Mouse (Mus musculus) G1E (cell line): ENCODE data around the gene Tmtc2. TPM values are rescaled to one million over a fixed set of nuclear protein-coding genes. Genes with fewer than 3 reads are reported as not detected.

Experiments used
- ATAC-seq: 2 replicates; pipeline ENCODE4 v1.8.0; 2016; ENCODE audit warnings: mild to moderate bottlenecking; ENCODE audit not compliant: insufficient number of reproducible peaks, poor library complexity, low FRiP score, severe bottlenecking; ENCODE audit errors: extremely low read depth
- DNase-seq: peaks from one replicate; pipeline ENCODE4 v3.0.0; 2012; ENCODE audit warnings: low spot score
- H3K27me3 ChIP-seq: 2 replicates; pipeline ENCODE4 v1.6.1; 2012; ENCODE audit warnings: mild to moderate bottlenecking, low read length, inconsistent platforms; ENCODE audit not compliant: insufficient read depth
- H3K36me3 ChIP-seq: replicated peaks from 2 replicates; pipeline ENCODE3; 2012; ENCODE audit warnings: mild to moderate bottlenecking, inconsistent platforms
- H3K4me1 ChIP-seq: 2 replicates; pipeline ENCODE4 v1.6.1; 2012; ENCODE audit warnings: low read depth, low read length, inconsistent platforms, mixed read lengths; ENCODE audit not compliant: insufficient read depth
- H3K4me3 ChIP-seq: 2 replicates; pipeline ENCODE4 v1.5.1; 2012; ENCODE audit warnings: low read depth, mild to moderate bottlenecking, inconsistent platforms, low read length, moderate library complexity, mixed read lengths
- H3K9me3 ChIP-seq: replicated peaks from 2 replicates; pipeline ENCODE4 v1.6.1; 2012; ENCODE audit warnings: inconsistent platforms
- CTCF ChIP-seq: IDR thresholded peaks from 2 replicates; pipeline ENCODE4 v1.5.1; 2012; ENCODE audit warnings: low read depth, low read length, inconsistent platforms, mixed read lengths
- GATA1 ChIP-seq: IDR thresholded peaks from 2 replicates; pipeline ENCODE4 v1.6.1; 2012; ENCODE audit warnings: borderline replicate concordance, low read length, inconsistent platforms, mixed read lengths
- GATA2 ChIP-seq: IDR thresholded peaks from 2 replicates; pipeline ENCODE4 v1.6.1; 2012; ENCODE audit warnings: low read depth, low read length, inconsistent platforms, borderline replicate concordance
- POLR2AphosphoS5 ChIP-seq: IDR thresholded peaks from 2 replicates; pipeline ENCODE4 v1.6.1; 2012; ENCODE audit warnings: low read depth, low read length, inconsistent platforms; ENCODE audit not compliant: insufficient replicate concordance
- TAL1 ChIP-seq: conservative IDR thresholded peaks from 2 replicates; pipeline ENCODE4 v1.6.1; 2012; ENCODE audit warnings: low read depth, low read length, inconsistent platforms, mixed read lengths
- polyA plus RNA-seq: library from polyadenylated mRNA; stranded (reverse); fragments of >175 nt; gene quantifications from 2 replicates; pipeline ENCODE4 v1.2.3, GENCODE M21; 2012
- total RNA-seq, 2 experiments: library from RNA; stranded (forward) in 1 of 2; stranded (reverse) in 1 of 2; fragments of 200-1000 nt in 1 of 2; fragments of >200 nt in 1 of 2; fragmentation: Nextera tagmentation in 1 of 2; gene quantifications; 2 replicates each; pipeline ENCODE4 v1.2.3; 2014 to 2017

Tmtc2 gene
- total and polyA plus RNA-seq, 3 experiments = 0.86 to 14.4 (median 5.3) TPM

- H3K4me3 ChIP-seq = no peak overlapping the region
- no peaks in the 10 kb centered on the region for H3K9me3 ChIP-seq
- no peaks in the 10 kb centered on the region for H3K27me3 ChIP-seq
- TF ChIP-seq CTCF (no peak), TAL1 (no peak), GATA1 (no peak), POLR2AphosphoS5 (no peak), GATA2 (no peak)
- ATAC-seq (no peak), DNase-seq (no peak)
- no peaks in the 10 kb centered on the region for H3K4me1 ChIP-seq
- no peaks in the 10 kb centered on the region for H3K36me3 ChIP-seq
Measured at GRCm38 (mm10) chr10:105165291-105165690, 409.0 kb downstream of the Tmtc2 start.

- DNase-seq = no peak
- Histone ChIP-seq H3K9me3 (no peaks in the 10 kb centered on the region), H3K4me3 (no peak overlapping the region), H3K4me1 (no peaks in the 10 kb centered on the region), H3K27me3 (no peaks in the 10 kb centered on the region), H3K36me3 (no peaks in the 10 kb centered on the region)
- ATAC-seq = no peak
- TF ChIP-seq TAL1 (no peak), POLR2AphosphoS5 (no peak), CTCF (no peak), GATA1 (no peak), GATA2 (no peak)
Measured at GRCm38 (mm10) chr10:105153789-105154188, 420.5 kb downstream of the Tmtc2 start.

- TF ChIP-seq GATA1 (no peak), TAL1 (no peak), GATA2 (no peak), POLR2AphosphoS5 (no peak), CTCF (no peak)
- ATAC-seq = no peak
- no peaks in the 10 kb centered on the region for H3K9me3 ChIP-seq
Measured at GRCm38 (mm10) chr10:105144382-105144781, 429.9 kb downstream of the Tmtc2 start.

GRCm38 (mm10) chr10:105142201-105142600, 432.1 kb downstream of the Tmtc2 start:
- no peak for DNase-seq
- TF ChIP-seq TAL1 (no peak), GATA1 (no peak), CTCF (no peak), GATA2 (no peak), POLR2AphosphoS5 (no peak)

More at GRCm38 (mm10) chr10:105144382-105144781, 429.9 kb downstream of the Tmtc2 start:
- H3K4me3 ChIP-seq = no peak overlapping the region
- no peak for DNase-seq
- no peaks in the 10 kb centered on the region for H3K27me3 ChIP-seq
- H3K4me1 ChIP-seq = no peaks in the 10 kb centered on the region
- H3K36me3 ChIP-seq = no peaks in the 10 kb centered on the region

More at GRCm38 (mm10) chr10:105142201-105142600, 432.1 kb downstream of the Tmtc2 start:
- no peaks in the 10 kb centered on the region for H3K27me3 ChIP-seq
- no peak overlapping the region for H3K4me3 ChIP-seq
- no peak for ATAC-seq
- H3K4me1 ChIP-seq = no peaks in the 10 kb centered on the region
- no peaks in the 10 kb centered on the region for H3K36me3 ChIP-seq
- no peaks in the 10 kb centered on the region for H3K9me3 ChIP-seq
